Mouse (Mus musculus) small intestine, adult 10 weeks (tissue): ENCODE results near the gene 4930522L14Rik. TPM values are rescaled to one million over a fixed set of nuclear protein-coding genes. Genes with fewer than 3 reads are reported as not detected.

Source experiments
- polyA plus RNA-seq: library from polyadenylated mRNA; stranded (reverse); fragments of 350-450 nt; fragmentation: Illumina TruSeq; extraction: RNeasy Lipid Tissue Mini Kit (QIAGEN cat#74804); gene quantifications from one replicate; pipeline ENCODE4 v1.2.3, GENCODE M21; 2014; ENCODE audit warnings: low replicate concordance

4930522L14Rik gene
- 22.0 TPM for polyA plus RNA-seq

GRCm38 (mm10) chr5:109751391-109752071 lies at the start of gene 4930522L14Rik:
Gene 4930522L14Rik (minus strand): TSS chr5:109751886.

GRCm38 (mm10) chr5:109690537-109691201 lies 61.0 kb downstream of the 4930522L14Rik start, which contains the start of gene 5430403G16Rik:
Gene 5430403G16Rik (minus strand): TSS chr5:109691041.

Other genes starting within 250 kb of the 4930522L14Rik start
- gene Crlf2, start 192.9 kb downstream of the 4930522L14Rik start, polyA plus RNA-seq: 0.45 TPM
- 4.1 TPM for gene 5430403G16Rik, start 60.8 kb downstream of the 4930522L14Rik start, polyA plus RNA-seq
- 47.1 TPM for gene Gm15446, start 171.5 kb upstream of the 4930522L14Rik start, polyA plus RNA-seq
- gene Zfp932, start 244.6 kb upstream of the 4930522L14Rik start, polyA plus RNA-seq: 83.5 TPM